Mouse (Mus musculus) cerebellum, adult 9-10 months (tissue): ENCODE results near the gene Clcn2.
A peak's percentile ranks its signal among the peaks of the same experiment; 100 is the strongest.

Experiments
- DNase-seq: peaks from one replicate; pipeline ENCODE4 v3.0.0; 2022

Clcn2 gene

DNA sequence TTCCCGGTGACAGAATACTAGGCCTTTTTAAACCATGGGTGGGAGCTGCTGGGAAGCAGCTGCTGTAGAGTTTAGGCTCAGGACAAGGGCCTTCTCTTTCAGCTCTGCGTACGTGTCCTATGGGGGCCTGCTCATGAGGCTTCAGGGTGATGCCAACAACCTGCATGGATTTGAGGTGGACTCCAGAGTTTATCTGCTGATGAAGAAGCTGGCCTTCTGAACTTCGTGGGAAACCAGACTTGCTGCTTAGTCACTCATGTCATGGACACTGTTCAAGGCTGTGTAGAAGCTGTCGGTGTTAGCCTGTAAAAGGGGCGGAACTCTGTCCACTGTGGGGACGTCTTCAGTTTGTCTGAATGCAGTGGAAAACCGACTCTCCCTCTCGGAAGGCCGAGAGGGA, 4.3 kb upstream of the Clcn2 start:
- no peak for DNase-seq

- no peak for DNase-seq
These were observed 578 bp upstream of the Clcn2 start for GRCm38 (mm10) chr16:20717978-20718670.

GRCm38 (mm10) chr16:20716841-20717180, 735 bp downstream of the Clcn2 start:
- DNase-seq: no peak

DNA sequence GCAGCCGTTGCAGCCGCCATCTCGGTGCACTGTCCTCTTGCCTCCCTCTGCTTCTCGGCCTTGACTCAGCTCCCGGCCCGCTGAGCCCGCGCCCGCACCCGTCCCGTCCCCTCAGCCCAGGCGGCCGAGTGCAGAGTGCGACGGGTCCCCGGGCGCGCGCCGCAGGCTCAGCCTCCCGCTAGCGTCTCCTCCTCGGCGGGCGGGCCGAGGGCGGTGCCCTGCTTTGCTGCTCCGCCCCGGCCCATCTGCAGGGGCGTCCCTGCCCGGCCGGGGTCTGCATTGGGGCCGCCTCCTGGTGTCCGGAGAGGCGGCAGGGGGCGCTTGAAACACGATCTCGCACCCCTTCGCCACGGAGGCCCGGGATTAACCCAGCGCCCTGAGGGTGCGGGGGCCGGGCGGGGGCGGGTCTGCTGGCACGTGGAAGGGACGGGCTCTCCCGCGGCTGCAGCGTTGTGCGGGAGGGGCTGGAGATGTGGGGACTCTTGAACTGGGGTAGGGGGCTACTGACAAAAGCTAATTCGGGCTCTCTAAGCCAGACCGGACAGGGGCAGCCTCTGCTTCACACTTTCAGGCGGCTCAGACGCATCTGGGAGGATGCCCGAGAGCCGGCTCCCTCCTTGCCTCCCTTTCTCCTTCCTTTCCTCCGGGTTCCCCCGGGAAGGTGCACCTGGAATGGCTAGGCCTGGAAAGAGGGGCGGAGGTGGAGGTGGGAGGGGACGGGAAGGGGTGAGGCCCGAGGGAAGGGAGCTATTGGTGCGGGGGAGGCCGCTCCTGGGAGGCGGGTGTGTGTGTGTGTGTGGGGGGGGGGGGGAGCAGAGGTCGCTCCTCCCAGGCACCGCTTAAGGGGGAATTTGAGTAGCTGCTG, 1.3 kb downstream of the Clcn2 start:
- DNase-seq: peak; percentile 79

- DNase-seq: no peak
These were observed 2.0 kb downstream of the Clcn2 start for GRCm38 (mm10) chr16:20715566-20715965.

DNA sequence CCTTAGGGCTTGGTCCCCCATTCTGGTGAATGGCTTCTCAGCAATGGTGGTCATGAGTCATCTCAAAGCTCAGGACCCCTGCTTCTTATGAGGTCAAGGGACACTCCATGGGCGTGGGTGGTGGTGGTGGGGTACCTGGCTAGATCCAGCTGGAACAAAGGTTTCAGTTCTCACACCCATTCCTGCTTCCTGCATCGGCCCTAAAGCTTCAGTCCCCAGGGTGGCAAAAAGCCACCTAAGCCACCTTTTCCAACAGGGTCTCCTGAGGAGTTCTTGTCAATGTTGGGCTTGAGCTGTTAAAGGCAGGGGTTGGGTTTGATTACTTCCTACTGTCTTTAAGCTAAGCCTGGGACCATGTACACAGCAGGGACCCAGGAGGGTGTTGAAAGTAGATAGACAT, 2.4 kb downstream of the Clcn2 start:
- peak; percentile 59 for DNase-seq

DNA sequence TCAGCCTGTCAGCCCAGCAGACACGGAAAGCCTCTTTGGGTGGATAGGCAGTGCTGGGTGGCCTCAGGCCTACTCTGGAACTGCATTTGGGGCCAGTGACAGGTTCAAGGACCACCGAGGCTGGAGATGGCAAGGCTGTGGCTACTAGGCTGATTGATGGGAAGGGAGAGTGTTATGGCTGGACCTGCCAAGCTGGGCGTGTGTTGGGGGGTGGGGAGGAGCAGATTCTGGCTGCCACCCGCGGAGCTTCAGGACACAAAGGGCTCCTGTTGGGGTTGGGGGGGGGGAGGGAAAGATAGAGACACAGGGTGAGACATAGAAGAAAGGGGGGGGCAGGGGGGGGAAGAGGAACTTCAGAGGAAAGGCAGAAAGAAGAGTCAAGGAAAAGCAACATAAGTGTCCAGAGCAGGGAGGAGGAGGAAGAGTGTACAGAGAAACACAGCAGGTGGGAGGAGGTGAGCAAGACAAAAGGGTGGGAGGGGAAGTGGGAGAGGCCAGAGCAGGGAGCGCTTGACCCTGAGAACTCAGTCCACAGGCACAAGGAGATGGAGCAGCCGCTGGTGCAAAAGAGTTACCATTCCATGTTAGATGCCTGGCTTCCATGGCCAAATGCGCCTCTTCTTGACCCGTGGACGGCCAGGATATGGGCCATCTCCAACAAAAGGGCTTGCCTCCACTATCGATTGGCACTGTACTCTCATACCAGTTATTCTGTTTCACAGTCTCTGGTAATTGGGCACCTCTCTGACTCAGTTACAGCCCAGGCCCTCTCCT, 3.1 kb downstream of the Clcn2 start:
- DNase-seq: peak; percentile 58

DNA sequence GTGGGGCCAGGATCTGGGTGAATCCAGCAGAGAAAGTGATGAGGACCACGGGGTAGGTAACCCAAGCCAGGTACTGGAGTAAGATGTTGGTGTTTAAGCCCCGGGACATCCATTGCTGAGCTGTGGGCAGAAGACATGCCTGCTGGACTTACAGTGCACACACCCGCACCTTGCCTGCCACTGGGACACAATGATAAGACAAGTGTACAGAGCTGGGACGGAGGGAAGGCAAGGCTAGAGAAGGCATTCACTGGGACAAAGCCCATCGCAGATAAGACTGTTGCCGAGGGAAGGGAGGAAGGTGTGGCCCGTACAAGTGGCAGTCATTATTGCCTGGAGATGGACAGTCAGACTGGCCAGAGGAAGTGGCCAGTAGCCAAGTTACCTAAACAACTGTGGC, 4.7 kb downstream of the Clcn2 start:
- DNase-seq: no peak

GRCm38 (mm10) chr16:20712190-20712589, 5.4 kb downstream of the Clcn2 start:
- DNase-seq: no peak

- peak; percentile 31 for DNase-seq
These were observed 6.7 kb downstream of the Clcn2 start for GRCm38 (mm10) chr16:20710810-20711209.

- DNase-seq: peak; percentile 35
These were observed 7.2 kb downstream of the Clcn2 start for GRCm38 (mm10) chr16:20710370-20710769.

- peak; percentile 42 for DNase-seq
These were observed 8.4 kb downstream of the Clcn2 start for GRCm38 (mm10) chr16:20708939-20709734.

DNA sequence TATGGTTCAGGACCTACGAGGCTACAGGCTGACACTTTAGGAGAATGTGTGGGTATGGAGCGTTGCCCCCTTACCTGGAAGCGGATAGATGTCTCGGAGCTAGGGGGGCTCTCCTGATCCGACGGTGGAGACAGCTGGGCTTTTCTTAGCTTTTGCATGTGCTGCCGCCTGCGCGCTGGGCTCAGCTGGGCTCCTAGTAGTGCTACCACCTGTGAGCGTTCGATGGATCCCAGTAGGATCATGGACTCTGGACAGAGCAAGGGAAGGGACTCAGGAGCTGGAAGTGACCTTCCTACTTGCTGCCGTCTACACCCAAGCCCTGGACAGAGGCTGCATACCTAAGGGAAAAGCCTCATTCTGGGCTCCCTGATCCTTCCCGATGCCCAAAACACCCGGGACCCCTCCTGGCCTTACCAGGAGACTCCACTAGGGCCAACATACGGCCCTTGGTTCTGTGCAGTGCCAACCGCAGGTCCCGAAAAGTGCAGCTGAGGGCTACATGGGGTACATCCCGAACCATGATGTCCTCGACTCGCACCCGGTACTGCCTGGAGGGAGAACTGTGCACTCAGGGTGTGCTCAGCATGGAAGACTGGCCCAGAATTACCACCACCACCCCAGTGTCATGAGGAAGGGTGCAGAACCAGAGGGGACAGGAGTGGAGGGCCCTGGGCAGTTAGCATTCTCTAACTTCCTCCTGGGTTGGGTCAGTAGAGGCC, 9.2 kb downstream of the Clcn2 start:
- peak; percentile 24 for DNase-seq

- peak; percentile 51 for DNase-seq
These were observed 11.0 kb downstream of the Clcn2 start for GRCm38 (mm10) chr16:20706407-20707055.

- peak; percentile 60 for DNase-seq
These were observed 11.8 kb downstream of the Clcn2 start for GRCm38 (mm10) chr16:20705786-20706185.

DNA sequence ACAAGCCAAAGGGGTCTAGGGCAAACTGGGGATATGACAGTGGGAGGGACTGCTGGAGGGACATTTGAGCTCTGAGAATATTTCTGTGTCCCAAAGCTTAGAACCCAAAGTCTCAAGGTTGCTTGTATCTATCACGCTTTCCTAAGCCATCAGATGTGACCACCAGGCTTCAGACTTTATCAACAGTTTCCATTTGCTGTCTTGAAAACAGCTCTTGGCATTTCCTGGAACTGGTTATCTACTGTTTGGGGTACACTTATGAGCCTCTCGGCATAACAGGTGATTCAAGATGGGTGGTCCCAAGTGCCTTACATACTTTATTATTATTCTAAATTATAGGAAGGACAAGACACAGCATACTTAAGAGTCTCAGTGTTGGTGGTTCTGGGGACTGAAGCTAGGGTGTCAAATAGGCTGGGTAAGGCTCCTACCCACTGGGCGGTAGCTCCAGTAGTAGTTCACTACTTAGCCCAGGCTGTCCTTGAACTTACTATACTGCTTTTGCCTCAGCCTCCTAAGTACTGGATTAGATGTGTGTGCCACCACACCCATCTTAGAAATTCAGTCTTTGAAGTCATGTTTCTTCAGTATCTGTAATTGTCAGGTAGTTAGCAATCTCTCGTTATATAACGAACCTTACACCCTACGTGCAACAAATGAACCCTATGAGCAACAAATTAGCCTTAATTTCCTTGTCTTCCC, 13.7 kb downstream of the Clcn2 start:
- DNase-seq: no peak

DNA sequence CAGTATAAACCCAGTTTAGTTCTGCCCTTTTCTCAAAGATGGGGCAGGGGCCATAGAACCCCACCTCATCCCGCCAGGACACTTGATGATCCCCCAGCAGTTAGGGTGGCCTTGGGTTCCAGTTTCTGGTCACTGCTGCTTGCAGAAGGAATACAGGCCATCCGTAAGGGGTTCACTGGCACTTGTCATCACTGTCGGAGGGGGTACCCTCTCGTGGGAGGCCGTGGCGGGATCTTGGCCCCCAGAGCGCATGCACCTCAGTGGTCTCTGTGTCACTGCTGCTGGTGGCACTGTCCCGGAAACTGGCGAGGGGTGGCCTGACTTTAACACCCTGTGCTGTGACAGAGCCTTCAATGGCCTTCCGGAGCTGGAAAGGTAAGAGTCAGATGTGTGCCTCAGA, 14.5 kb downstream of the Clcn2 start:
- peak; percentile 42 for DNase-seq

DNA sequence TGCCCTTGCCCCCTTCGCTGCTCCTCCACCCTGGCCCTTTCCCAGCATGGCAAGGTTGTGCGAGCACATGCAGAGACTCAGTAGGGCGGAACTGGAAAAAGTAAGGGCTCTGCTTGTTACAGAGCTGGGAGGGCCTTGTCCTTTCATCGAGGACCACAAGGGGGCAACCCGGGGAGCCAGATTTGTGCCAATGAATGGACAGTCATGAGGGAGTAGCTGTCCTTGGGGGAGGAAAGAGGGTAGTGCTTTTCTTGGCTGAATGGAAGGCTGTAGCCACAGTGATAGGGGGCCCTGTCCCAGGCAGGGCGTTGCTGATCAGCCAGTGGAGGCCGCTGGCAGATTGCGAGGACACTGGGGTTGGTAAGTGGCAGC, 15.0 kb downstream of the Clcn2 start:
- DNase-seq: peak; percentile 79

- peak; percentile 38 for DNase-seq
These were observed 15.6 kb downstream of the Clcn2 start for GRCm38 (mm10) chr16:20701729-20702521.

- no peak for DNase-seq
These were observed 16.2 kb downstream of the Clcn2 start for GRCm38 (mm10) chr16:20701316-20701715.
